Mouse (Mus musculus) heart, embryonic 15.5 days (tissue): ENCODE data around the gene Snx12. TPM values are rescaled to one million over a fixed set of nuclear protein-coding genes. Genes with fewer than 3 reads are reported as not detected.

Experiments
- ATAC-seq: fragments of 200-750 bp; cut with Nextera tagmentation; replicated peaks from 2 replicates; pipeline ENCODE4 v1.8.0; 2017; ENCODE audit warnings: low read depth, moderate TSS enrichment; ENCODE audit not compliant: insufficient number of reproducible peaks, insufficient read depth, low FRiP score
- H3K27ac ChIP-seq: fragments of 300-500 bp; sonication (generic); 2 replicates; pipeline ENCODE4 v1.5.1; 2015; ENCODE audit warnings: mild to moderate bottlenecking, inconsistent platforms
- H3K27me3 ChIP-seq: fragments of 300-500 bp; sonication (generic); 2 replicates; pipeline ENCODE4 v1.6.1; 2015; ENCODE audit warnings: inconsistent platforms
- H3K36me3 ChIP-seq: fragments of 300-500 bp; sonication (generic); 2 replicates; pipeline ENCODE4 v1.6.1; 2015; ENCODE audit warnings: mild to moderate bottlenecking, inconsistent platforms
- H3K4me1 ChIP-seq: fragments of 300-500 bp; sonication (generic); replicated peaks from 2 replicates; pipeline ENCODE4 v1.6.1; 2015; ENCODE audit warnings: inconsistent platforms
- H3K4me2 ChIP-seq: fragments of 300-500 bp; sonication (generic); 2 replicates; pipeline ENCODE4 v1.6.1; 2015; ENCODE audit warnings: inconsistent platforms, mild to moderate bottlenecking, moderate library complexity
- H3K4me3 ChIP-seq: fragments of 300-500 bp; sonication (generic); 2 replicates; pipeline ENCODE4 v1.5.1; 2015; ENCODE audit warnings: mild to moderate bottlenecking, inconsistent platforms
- H3K9ac ChIP-seq: fragments of 300-500 bp; sonication (generic); 2 replicates; pipeline ENCODE4 v1.6.1; 2015; ENCODE audit warnings: mild to moderate bottlenecking, inconsistent platforms
- H3K9me3 ChIP-seq: fragments of 300-500 bp; sonication (generic); replicated peaks from 2 replicates; pipeline ENCODE4 v1.6.1; 2016; ENCODE audit warnings: inconsistent platforms
- WGBS: fragments of 180-500 bp; shearing (Covaris S2); methylation state at CpG from one replicate; pipeline ENCODE4 v1.1.7; 2015; ENCODE audit warnings: mixed read lengths; 5-methylcytosine and 5-hydroxymethylcytosine counted together
- polyA plus RNA-seq: library from polyadenylated mRNA; unstranded; fragments of >200 nt; fragmentation: Nextera tagmentation; extraction: Ambion mirVana; gene quantifications from 2 replicates; pipeline ENCODE4 v1.2.1, GENCODE M21; 2015

The Snx12 gene
- polyA plus RNA-seq, 1 experiment from 2014 or later, result 34.3 TPM

GRCm38 (mm10) chrX:101222796-101223162 lies 416 bp upstream of the Snx12 start:
- Histone ChIP-seq H3K9ac (peak overlapping the region; percentile 25; the same call in 1 of the 2 replicates), H3K9me3 (no peaks in the 10 kb centered on the region), H3K27ac (peak overlapping the region; percentile 60), H3K4me1 (0 out of 2 replicates have a peak, but pooled peaks cover 4% of the 10 kb centered on the region), H3K4me3 (peak overlapping the region; percentile 67), H3K27me3 (no peaks in the 10 kb centered on the region; the same call in 1 of the 2 replicates), H3K4me2 (peak overlapping the region; percentile 61), H3K36me3 (0 out of 2 replicates have a peak, but pooled peaks cover 4% of the 10 kb centered on the region)
- WGBS, result 35% methylated on average over 7 of the region's 7 CpGs
- no peak for ATAC-seq

GRCm38 (mm10) chrX:101189285-101189684 lies 33.1 kb downstream of the Snx12 start:
- no peak overlapping the region for H3K9ac ChIP-seq
- H3K36me3 ChIP-seq, result no peaks in the 10 kb centered on the region
- no peak overlapping the region for H3K27ac ChIP-seq
- no peak overlapping the region for H3K4me3 ChIP-seq
- H3K4me2 ChIP-seq, result no peak overlapping the region
- H3K9me3 ChIP-seq, result no peaks in the 10 kb centered on the region
- H3K27me3 ChIP-seq, result no peaks in the 10 kb centered on the region
- H3K4me1 ChIP-seq, result no peaks in the 10 kb centered on the region
- ATAC-seq, result no peak
- 76% methylated on average over 3 of the region's 3 CpGs for WGBS

- H3K9me3 ChIP-seq, result no peaks in the 10 kb centered on the region
- H3K27ac ChIP-seq, result no peak overlapping the region
- no peak overlapping the region for H3K4me2 ChIP-seq
- no peak overlapping the region for H3K4me3 ChIP-seq
- no peaks in the 10 kb centered on the region for H3K36me3 ChIP-seq
- whole genome bisulfite sequencing, result 58% methylated on average over 1 of the region's 1 CpGs
- no peak overlapping the region for H3K9ac ChIP-seq
- H3K27me3 ChIP-seq, result no peaks in the 10 kb centered on the region
- no peaks in the 10 kb centered on the region for H3K4me1 ChIP-seq
- no peak for ATAC-seq
These were observed 34.7 kb downstream of the Snx12 start for GRCm38 (mm10) chrX:101187647-101188046.

GRCm38 (mm10) chrX:101173388-101173787 lies 49.0 kb downstream of the Snx12 start:
- Histone ChIP-seq H3K4me1 (no peaks in the 10 kb centered on the region), H3K4me2 (no peak overlapping the region), H3K27ac (no peak overlapping the region), H3K9me3 (no peaks in the 10 kb centered on the region), H3K9ac (no peak overlapping the region), H3K27me3 (no peaks in the 10 kb centered on the region), H3K36me3 (no peaks in the 10 kb centered on the region), H3K4me3 (no peak overlapping the region)
- no peak for ATAC-seq
- 87% methylated on average over 1 of the region's 1 CpGs for WGBS

GRCm38 (mm10) chrX:101168425-101168824 lies 53.9 kb downstream of the Snx12 start:
- Histone ChIP-seq H3K9ac (no peak overlapping the region), H3K4me1 (no peaks in the 10 kb centered on the region), H3K4me3 (no peak overlapping the region), H3K27me3 (no peaks in the 10 kb centered on the region), H3K4me2 (no peak overlapping the region), H3K9me3 (no peaks in the 10 kb centered on the region), H3K36me3 (no peaks in the 10 kb centered on the region), H3K27ac (no peak overlapping the region)
- WGBS, result 75% methylated on average over 2 of the region's 2 CpGs
- ATAC-seq, result no peak

- no peaks in the 10 kb centered on the region for H3K4me1 ChIP-seq
- H3K27me3 ChIP-seq, result no peaks in the 10 kb centered on the region
- H3K4me3 ChIP-seq, result no peak overlapping the region
- H3K9ac ChIP-seq, result no peak overlapping the region
- no peaks in the 10 kb centered on the region for H3K36me3 ChIP-seq
- no peaks in the 10 kb centered on the region for H3K9me3 ChIP-seq
- H3K27ac ChIP-seq, result no peak overlapping the region
- no peak for ATAC-seq
- no peak overlapping the region for H3K4me2 ChIP-seq
- 64% methylated on average over 2 of the region's 2 CpGs for WGBS
These were observed 58.6 kb downstream of the Snx12 start for GRCm38 (mm10) chrX:101163739-101164138.

- Histone ChIP-seq H3K9ac (no peak overlapping the region), H3K9me3 (no peaks in the 10 kb centered on the region), H3K27ac (no peak overlapping the region), H3K4me3 (no peak overlapping the region), H3K4me2 (no peak overlapping the region), H3K27me3 (no peaks in the 10 kb centered on the region), H3K4me1 (no peaks in the 10 kb centered on the region), H3K36me3 (no peaks in the 10 kb centered on the region)
- ATAC-seq, result no peak
- WGBS, result 78% methylated on average over 3 of the region's 3 CpGs
These were observed 59.1 kb downstream of the Snx12 start for GRCm38 (mm10) chrX:101163278-101163677.

GRCm38 (mm10) chrX:101162532-101162931 lies 59.8 kb downstream of the Snx12 start:
- Histone ChIP-seq H3K4me3 (no peak overlapping the region), H3K4me1 (no peaks in the 10 kb centered on the region), H3K9me3 (no peaks in the 10 kb centered on the region), H3K36me3 (no peaks in the 10 kb centered on the region), H3K27me3 (no peaks in the 10 kb centered on the region), H3K9ac (no peak overlapping the region), H3K4me2 (no peak overlapping the region), H3K27ac (no peak overlapping the region)
- ATAC-seq, result no peak
- 77% methylated on average over 3 of the region's 3 CpGs for WGBS

- no peaks in the 10 kb centered on the region for H3K4me1 ChIP-seq
- no peak overlapping the region for H3K4me3 ChIP-seq
- H3K9me3 ChIP-seq, result no peaks in the 10 kb centered on the region
- ATAC-seq, result no peak
- no peak overlapping the region for H3K9ac ChIP-seq
- no peaks in the 10 kb centered on the region for H3K27me3 ChIP-seq
- no peak overlapping the region for H3K27ac ChIP-seq
- no peak overlapping the region for H3K4me2 ChIP-seq
- WGBS, result 87% methylated on average over 2 of the region's 2 CpGs
- no peaks in the 10 kb centered on the region for H3K36me3 ChIP-seq
These were observed 64.9 kb downstream of the Snx12 start for GRCm38 (mm10) chrX:101157488-101157887.

GRCm38 (mm10) chrX:101156369-101156768 lies 66.0 kb downstream of the Snx12 start:
- ATAC-seq, result no peak
- no peaks in the 10 kb centered on the region for H3K36me3 ChIP-seq
- H3K9ac ChIP-seq, result no peak overlapping the region
- H3K27ac ChIP-seq, result no peak overlapping the region
- no peaks in the 10 kb centered on the region for H3K27me3 ChIP-seq
- WGBS, result 33% methylated on average over 5 of the region's 5 CpGs
- no peaks in the 10 kb centered on the region for H3K4me1 ChIP-seq
- H3K4me2 ChIP-seq, result no peak overlapping the region
- no peak overlapping the region for H3K4me3 ChIP-seq
- H3K9me3 ChIP-seq, result no peaks in the 10 kb centered on the region

- no peak for ATAC-seq
- 64% methylated on average over 5 of the region's 5 CpGs for WGBS
- no peaks in the 10 kb centered on the region for H3K27me3 ChIP-seq
- no peak overlapping the region for H3K9ac ChIP-seq
- H3K27ac ChIP-seq, result no peak overlapping the region
- H3K36me3 ChIP-seq, result no peaks in the 10 kb centered on the region
- no peak overlapping the region for H3K4me3 ChIP-seq
- H3K4me1 ChIP-seq, result no peaks in the 10 kb centered on the region
- no peak overlapping the region for H3K4me2 ChIP-seq
- H3K9me3 ChIP-seq, result no peaks in the 10 kb centered on the region
These were observed 74.9 kb downstream of the Snx12 start for GRCm38 (mm10) chrX:101147506-101147905.

DNA sequence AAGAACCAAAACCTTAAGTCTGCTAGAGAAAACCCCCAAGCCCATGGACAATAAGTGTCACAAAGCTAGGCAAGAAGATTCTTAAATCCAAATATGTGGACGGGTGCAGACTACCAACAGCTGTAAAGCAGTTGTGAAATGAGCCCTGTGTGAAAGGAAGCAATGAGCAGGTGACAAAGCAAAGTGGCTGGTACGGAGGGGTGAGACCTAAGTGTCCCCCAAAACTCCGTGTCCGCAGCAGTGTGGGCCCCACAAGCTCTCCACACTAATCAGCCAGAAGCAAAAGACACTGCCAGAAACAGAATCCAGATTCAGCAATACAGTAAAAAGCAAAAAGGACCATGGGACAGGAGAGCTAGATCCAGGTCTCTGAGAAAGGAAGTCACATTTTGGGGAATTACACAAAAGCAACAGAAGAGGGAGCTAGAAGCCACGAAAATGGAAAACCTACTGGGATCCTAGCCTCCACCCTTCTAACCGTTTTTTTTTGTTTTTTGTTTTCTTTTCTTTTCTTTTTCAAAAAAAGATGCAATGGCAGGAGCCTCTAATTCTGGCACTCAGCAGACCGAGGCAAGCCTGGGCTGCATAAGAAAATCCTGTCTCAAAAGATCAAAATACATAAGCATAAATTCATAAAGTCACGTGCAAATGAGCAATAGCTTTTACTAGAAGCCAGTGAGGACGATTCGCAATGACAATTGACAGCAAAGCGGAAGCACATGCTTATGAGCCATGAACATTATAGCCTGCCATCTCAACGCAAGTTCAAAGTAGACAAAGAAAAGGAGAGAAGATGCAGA lies 90.2 kb downstream of the Snx12 start:
- H3K36me3 ChIP-seq, result no peaks in the 10 kb centered on the region
- 34% methylated on average over 12 of the region's 12 CpGs for WGBS
- peak overlapping the region; percentile 26 for H3K4me3 ChIP-seq
- no peak overlapping the region for H3K9ac ChIP-seq
- ATAC-seq, result no peak
- no peak overlapping the region for H3K27ac ChIP-seq
- H3K4me1 ChIP-seq, result no peaks in the 10 kb centered on the region
- H3K4me2 ChIP-seq, result peak overlapping the region; percentile 49
- H3K9me3 ChIP-seq, result no peaks in the 10 kb centered on the region
- H3K27me3 ChIP-seq, result no peaks in the 10 kb centered on the region
